Mouse (Mus musculus): ENCODE data around the gene Tctn3.
"Not testable (repeated sequence)": the region's sequence is repeated elsewhere in the genome, so short reads cannot be mapped to it uniquely, and the experiment has no call there.

The Tctn3 gene

GRCm38 (mm10) chr19:40625935-40626334, 13.9 kb upstream of the Tctn3 start:
- no peak for DNase-seq (ENCODE audit: low spot score in 2 of 2)

- DNase-seq (ENCODE audit: low spot score in 2 of 2) = not testable (repeated sequence)
Measured at GRCm38 (mm10) chr19:40621616-40622015, 9.6 kb upstream of the Tctn3 start.

- DNase-seq (ENCODE audit: low spot score in 2 of 2) = no peak
Measured at GRCm38 (mm10) chr19:40616021-40616420, 4.0 kb upstream of the Tctn3 start.

- no peak for DNase-seq (ENCODE audit: low spot score in 2 of 2)
Measured at GRCm38 (mm10) chr19:40614811-40615210, 2.8 kb upstream of the Tctn3 start.

- no peak for DNase-seq (ENCODE audit: low spot score in 2 of 2)
Measured at GRCm38 (mm10) chr19:40607676-40608075, 4.4 kb downstream of the Tctn3 start.

GRCm38 (mm10) chr19:40605189-40605588, 6.8 kb downstream of the Tctn3 start:
- no peak for DNase-seq (ENCODE audit: low spot score in 2 of 2)

GRCm38 (mm10) chr19:40601870-40602269, 10.2 kb downstream of the Tctn3 start:
- DNase-seq (ENCODE audit: low spot score in 2 of 2) = no peak

- not testable (repeated sequence) for DNase-seq (ENCODE audit: low spot score in 2 of 2)
Measured at GRCm38 (mm10) chr19:40600846-40601245, 11.2 kb downstream of the Tctn3 start.

- no peak for DNase-seq (ENCODE audit: low spot score in 2 of 2)
Measured at GRCm38 (mm10) chr19:40595831-40596230, 16.2 kb downstream of the Tctn3 start.

GRCm38 (mm10) chr19:40595231-40595630, 16.8 kb downstream of the Tctn3 start:
- DNase-seq (ENCODE audit: low spot score in 2 of 2) = no peak

- no peak for DNase-seq (ENCODE audit: low spot score in 2 of 2)
Measured at GRCm38 (mm10) chr19:40589530-40589880, 22.5 kb downstream of the Tctn3 start.

GRCm38 (mm10) chr19:40588847-40589529, 23.0 kb downstream of the Tctn3 start:
- peak; percentile 86 for DNase-seq (ENCODE audit: low spot score in 2 of 2)

GRCm38 (mm10) chr19:40588293-40588654, 23.8 kb downstream of the Tctn3 start, which contains the start of gene Aldh18a1:
Gene Aldh18a1 (minus strand): TSS chr19:40588463.
- DNase-seq (ENCODE audit: low spot score in 2 of 2) = peak; percentile 94 to 96

- DNase-seq (ENCODE audit: low spot score in 2 of 2) = no peak
Measured at GRCm38 (mm10) chr19:40587491-40588292, 24.3 kb downstream of the Tctn3 start.

GRCm38 (mm10) chr19:40586908-40587307, 25.1 kb downstream of the Tctn3 start:
- DNase-seq (ENCODE audit: low spot score in 2 of 2) = no peak

- DNase-seq (ENCODE audit: low spot score in 2 of 2) = no peak
Measured at GRCm38 (mm10) chr19:40581662-40582061, 30.4 kb downstream of the Tctn3 start.

- no peak for DNase-seq (ENCODE audit: low spot score in 2 of 2)
Measured at GRCm38 (mm10) chr19:40580902-40581301, 31.1 kb downstream of the Tctn3 start.

GRCm38 (mm10) chr19:40575438-40575837, 36.6 kb downstream of the Tctn3 start:
- no peak for DNase-seq (ENCODE audit: low spot score in 2 of 2)

- no peak for DNase-seq (ENCODE audit: low spot score in 2 of 2)
Measured at GRCm38 (mm10) chr19:40570726-40571125, 41.3 kb downstream of the Tctn3 start.

GRCm38 (mm10) chr19:40567616-40568015, 44.4 kb downstream of the Tctn3 start:
- DNase-seq (ENCODE audit: low spot score in 2 of 2) = no peak

GRCm38 (mm10) chr19:40563880-40564645, 48.0 kb downstream of the Tctn3 start:
- DNase-seq (ENCODE audit: low spot score in 2 of 2) = no peak

GRCm38 (mm10) chr19:40561521-40561920, 50.5 kb downstream of the Tctn3 start:
- not testable (repeated sequence) for DNase-seq (ENCODE audit: low spot score in 2 of 2)
